Mouse (Mus musculus) heart, postnatal 0 days (tissue): Measurements from ENCODE around the gene Neurl1a. TPM values are rescaled to one million over a fixed set of nuclear protein-coding genes. Genes with fewer than 3 reads are reported as not detected.

Source experiments
- ATAC-seq: fragments of 200-750 bp; cut with Nextera tagmentation; 2 replicates; pipeline ENCODE4 v1.8.0; 2017; ENCODE audit warnings: low read depth, moderate number of reproducible peaks, moderate library complexity; ENCODE audit not compliant: insufficient read depth
- DNase-seq: peaks from one replicate; pipeline ENCODE4 v3.0.0-alpha.2; 2016; ENCODE audit warnings: low spot score
- H3K27ac ChIP-seq: fragments of 300-500 bp; sonication (generic); 2 replicates; pipeline ENCODE4 v1.5.1; 2014; ENCODE audit warnings: low read depth, mild to moderate bottlenecking
- H3K27me3 ChIP-seq: fragments of 300-500 bp; sonication (generic); 2 replicates; pipeline ENCODE4 v1.6.1; 2014; ENCODE audit warnings: low read length, mixed read lengths; ENCODE audit not compliant: control insufficient read depth, insufficient read depth
- H3K36me3 ChIP-seq: fragments of 300-500 bp; sonication (generic); replicated peaks from 2 replicates; pipeline ENCODE4 v1.6.1; 2014; ENCODE audit warnings: low read length, mixed read lengths; ENCODE audit not compliant: control insufficient read depth, insufficient read depth
- H3K4me1 ChIP-seq: fragments of 300-500 bp; sonication (generic); 2 replicates; pipeline ENCODE4 v1.6.1; 2014; ENCODE audit warnings: antibody characterized with exemption; ENCODE audit not compliant: control insufficient read depth, insufficient read depth
- H3K4me2 ChIP-seq: fragments of 300-500 bp; sonication (generic); 2 replicates; pipeline ENCODE4 v1.6.1; 2014; ENCODE audit warnings: low read depth, mild to moderate bottlenecking, low read length, moderate library complexity
- H3K4me3 ChIP-seq: fragments of 300-500 bp; sonication (generic); 2 replicates; pipeline ENCODE4 v1.5.1; 2014; ENCODE audit warnings: low read depth, low read length
- H3K9ac ChIP-seq: fragments of 300-500 bp; sonication (generic); replicated peaks from 2 replicates; pipeline ENCODE4 v1.6.1; 2014; ENCODE audit warnings: low read depth, low read length, mixed read lengths
- H3K9me3 ChIP-seq: fragments of 300-500 bp; sonication (generic); replicated peaks from 2 replicates; pipeline ENCODE4 v1.6.1; 2016; ENCODE audit warnings: low read length; ENCODE audit not compliant: control insufficient read depth
- CTCF ChIP-seq: IDR thresholded peaks from 2 replicates; pipeline ENCODE4 v1.5.1; 2016; ENCODE audit warnings: antibody characterized with exemption, control low read depth, low read depth
- EP300 ChIP-seq: IDR thresholded peaks from 2 replicates; pipeline ENCODE4 v1.6.1; 2016; ENCODE audit warnings: antibody characterized with exemption, low read depth
- WGBS: fragments of 180-500 bp; shearing (Covaris S2); extraction: QIAGEN DNeasy Blood & Tissue Kit; methylation state at CpG from one replicate; pipeline ENCODE4 v1.1.7; 2014; 5-methylcytosine and 5-hydroxymethylcytosine counted together
- polyA plus RNA-seq: library from polyadenylated mRNA; unstranded; fragments of >200 nt; fragmentation: Nextera tagmentation; extraction: Ambion mirVana; gene quantifications from 2 replicates; pipeline ENCODE4 v1.2.1, GENCODE M21; 2015
- total RNA-seq: library from RNA; depleted of rRNA; stranded (reverse); fragments of >200 nt; gene quantifications from 2 replicates; pipeline ENCODE4 v1.2.3, GENCODE M21; 2014; ENCODE audit warnings: low replicate concordance

The Neurl1a gene
- total and polyA plus RNA-seq, 2 experiments from 2014 or later = 0.27 to 1.8 TPM

DNA sequence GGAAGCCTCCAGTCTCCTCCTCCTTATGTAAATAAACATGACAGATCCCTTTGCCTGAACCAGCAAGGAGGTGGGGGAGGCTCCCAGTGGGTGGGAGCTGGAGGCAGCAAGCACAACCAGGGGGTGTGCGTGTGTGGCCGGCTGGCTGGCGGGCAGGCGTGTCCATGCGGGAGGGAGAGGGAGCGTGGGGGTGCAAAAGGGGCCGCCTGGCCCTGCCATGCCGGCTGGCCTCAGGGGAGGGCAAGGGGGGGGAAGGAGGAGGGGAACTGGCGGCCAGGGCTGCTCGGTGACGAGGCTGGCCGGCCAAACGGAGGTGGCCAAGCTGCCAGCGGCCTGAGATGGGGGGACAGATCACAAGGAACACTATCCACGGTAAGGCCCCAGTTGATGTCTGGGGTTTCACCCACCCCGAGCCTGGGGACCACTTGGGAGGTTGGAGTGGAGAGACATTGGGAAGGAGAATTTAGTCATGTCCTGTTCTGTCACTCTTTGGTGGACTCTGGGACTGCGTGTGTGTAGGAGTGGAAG lies 50.2 kb downstream of the Neurl1a start:
- H3K9me3 ChIP-seq = no peaks in the 10 kb centered on the region
- 4% methylated on average over 15 of the region's 17 CpGs for WGBS
- peak overlapping the region; percentile 74 for H3K4me2 ChIP-seq
- DNase-seq (peak; percentile 58), ATAC-seq (peak; percentile 83)
- H3K4me1 ChIP-seq = 0 out of 2 replicates have a peak, but pooled peaks cover 8% of the 10 kb centered on the region
- TF ChIP-seq EP300 (no peak), CTCF (no peak)
- no peaks in the 10 kb centered on the region for H3K36me3 ChIP-seq
- no peak overlapping the region for H3K27ac ChIP-seq
- peak overlapping the region; percentile 42 for H3K4me3 ChIP-seq
- no peaks in the 10 kb centered on the region for H3K27me3 ChIP-seq
- H3K9ac ChIP-seq = peak overlapping the region; percentile 45; the same call in 1 of the 2 replicates

DNA sequence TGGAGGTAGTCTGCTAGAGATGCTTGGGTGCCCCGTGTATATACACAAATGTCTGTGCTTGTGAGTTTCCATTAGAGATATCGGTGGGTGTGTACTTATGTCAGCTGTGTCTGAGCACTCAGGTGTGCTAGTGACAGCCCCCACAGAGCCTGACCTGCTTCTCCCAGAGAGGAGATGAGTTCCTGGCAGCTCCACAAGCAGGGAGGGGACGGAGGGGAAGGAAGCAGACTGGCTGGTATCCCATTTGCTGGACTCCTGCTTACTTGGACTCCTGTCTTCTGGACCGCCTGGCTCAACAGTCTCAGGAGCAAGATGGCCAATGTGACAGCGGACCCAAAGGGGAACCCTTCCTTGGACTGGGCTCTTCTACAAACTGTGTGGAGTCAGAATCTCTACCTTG lies 50.8 kb downstream of the Neurl1a start:
- Histone ChIP-seq H3K9me3 (no peaks in the 10 kb centered on the region), H3K4me1 (0 out of 2 replicates have a peak, but pooled peaks cover 8% of the 10 kb centered on the region), H3K4me2 (no peak overlapping the region), H3K36me3 (no peaks in the 10 kb centered on the region), H3K27me3 (no peaks in the 10 kb centered on the region), H3K9ac (no peak overlapping the region), H3K4me3 (no peak overlapping the region), H3K27ac (no peak overlapping the region)
- TF ChIP-seq EP300 (no peak), CTCF (no peak)
- ATAC-seq = no peak
- no peak for DNase-seq
- WGBS = 78% methylated on average over 5 of the region's 5 CpGs

DNA sequence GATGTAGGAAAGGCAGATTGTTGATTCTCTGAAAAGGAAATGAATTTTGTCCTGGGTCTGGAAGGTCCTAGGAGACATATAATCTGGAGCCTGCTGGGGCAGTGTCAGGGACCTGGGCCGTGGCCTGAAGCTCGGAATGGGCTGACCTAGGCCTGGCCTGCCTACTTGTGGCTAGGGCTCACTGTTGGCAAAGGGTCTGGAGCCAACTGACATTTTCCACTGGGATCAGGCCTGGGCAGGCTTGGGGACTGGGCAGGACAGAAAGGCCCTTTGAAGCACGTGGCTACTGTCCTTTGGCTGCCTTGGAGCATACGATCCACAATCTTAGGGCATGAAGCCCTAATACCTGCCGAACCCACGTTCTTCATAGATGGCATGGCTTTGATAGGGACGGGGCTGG lies 51.5 kb downstream of the Neurl1a start:
- H3K4me1 ChIP-seq = 0 out of 2 replicates have a peak, but pooled peaks cover 8% of the 10 kb centered on the region
- ATAC-seq = no peak
- WGBS = 87% methylated on average over 7 of the region's 7 CpGs
- no peaks in the 10 kb centered on the region for H3K27me3 ChIP-seq
- H3K9ac ChIP-seq = no peak overlapping the region
- no peaks in the 10 kb centered on the region for H3K9me3 ChIP-seq
- no peak overlapping the region for H3K4me3 ChIP-seq
- no peak overlapping the region for H3K4me2 ChIP-seq
- TF ChIP-seq CTCF (no peak), EP300 (no peak)
- H3K27ac ChIP-seq = no peak overlapping the region
- no peak for DNase-seq
- no peaks in the 10 kb centered on the region for H3K36me3 ChIP-seq

DNA sequence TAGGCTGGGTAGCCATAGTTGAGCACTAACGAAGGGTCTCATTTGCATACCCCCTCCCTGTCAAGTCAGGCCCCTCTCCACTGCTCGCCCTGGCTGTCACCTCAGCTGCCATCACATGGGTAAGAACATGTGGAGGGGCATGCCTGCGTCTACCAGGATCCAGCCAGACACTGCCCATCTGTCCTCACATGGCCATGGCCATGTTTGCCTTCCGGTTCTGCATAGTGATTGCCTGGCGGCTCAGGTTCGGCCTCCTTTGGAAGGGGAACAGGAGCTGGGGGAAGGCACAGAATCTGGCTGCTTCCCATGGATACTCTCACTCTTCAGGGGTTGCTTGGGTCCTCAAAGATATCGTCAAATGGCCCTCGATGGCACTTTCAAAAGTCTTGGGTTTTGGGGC lies 52.1 kb downstream of the Neurl1a start:
- H3K27ac ChIP-seq = no peak overlapping the region
- H3K4me1 ChIP-seq = 0 out of 2 replicates have a peak, but pooled peaks cover 8% of the 10 kb centered on the region
- TF ChIP-seq CTCF = no peak
- no peak for TF ChIP-seq EP300
- no peak for DNase-seq
- no peak overlapping the region for H3K4me2 ChIP-seq
- WGBS = 85% methylated on average over 8 of the region's 8 CpGs
- no peak overlapping the region for H3K4me3 ChIP-seq
- no peaks in the 10 kb centered on the region for H3K9me3 ChIP-seq
- H3K9ac ChIP-seq = no peak overlapping the region
- no peaks in the 10 kb centered on the region for H3K27me3 ChIP-seq
- no peaks in the 10 kb centered on the region for H3K36me3 ChIP-seq
- ATAC-seq = no peak

DNA sequence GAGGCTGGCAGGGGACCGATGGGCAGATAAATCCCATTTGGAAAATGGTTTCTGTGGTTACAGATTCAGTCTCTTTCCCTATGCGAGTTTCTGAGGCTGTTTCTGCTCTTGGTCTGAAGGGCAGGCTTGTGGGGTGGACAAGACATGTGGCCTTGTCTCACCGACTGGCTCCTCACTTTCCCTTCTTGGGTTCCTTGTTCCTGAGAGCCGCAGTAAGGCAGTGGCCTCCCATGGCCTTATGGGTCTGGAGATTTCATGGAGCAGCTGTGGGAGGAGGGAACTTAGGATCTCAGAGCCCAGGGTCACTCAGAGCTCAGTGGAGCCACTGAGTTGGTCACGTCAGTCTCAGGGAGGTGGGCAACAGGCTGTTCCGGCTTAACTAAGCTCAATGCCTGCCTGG lies 52.8 kb downstream of the Neurl1a start:
- Histone ChIP-seq H3K4me1 (0 out of 2 replicates have a peak, but pooled peaks cover 8% of the 10 kb centered on the region), H3K4me3 (no peak overlapping the region), H3K9ac (no peak overlapping the region), H3K9me3 (no peaks in the 10 kb centered on the region), H3K27ac (no peak overlapping the region), H3K27me3 (no peaks in the 10 kb centered on the region), H3K36me3 (no peaks in the 10 kb centered on the region), H3K4me2 (no peak overlapping the region)
- ATAC-seq (no peak), DNase-seq (no peak)
- TF ChIP-seq EP300 = no peak
- no peak for TF ChIP-seq CTCF
- 84% methylated on average over 6 of the region's 6 CpGs for WGBS
